Mouse (Mus musculus) liver, embryonic 14 days (tissue): ENCODE data around the gene S100a10. TPM values are rescaled to one million over a fixed set of nuclear protein-coding genes. Genes with fewer than 3 reads are reported as not detected.

Experiments used
- polyA plus RNA-seq: library from polyadenylated mRNA; depleted of rRNA; stranded (reverse); fragments of >200 nt; gene quantifications from 2 replicates; pipeline ENCODE4 v1.2.3, GENCODE M21; 2012; rRNA removed

The S100a10 gene
- 29.6 and 30.1 TPM in 2 replicates for polyA plus RNA-seq

DNA sequence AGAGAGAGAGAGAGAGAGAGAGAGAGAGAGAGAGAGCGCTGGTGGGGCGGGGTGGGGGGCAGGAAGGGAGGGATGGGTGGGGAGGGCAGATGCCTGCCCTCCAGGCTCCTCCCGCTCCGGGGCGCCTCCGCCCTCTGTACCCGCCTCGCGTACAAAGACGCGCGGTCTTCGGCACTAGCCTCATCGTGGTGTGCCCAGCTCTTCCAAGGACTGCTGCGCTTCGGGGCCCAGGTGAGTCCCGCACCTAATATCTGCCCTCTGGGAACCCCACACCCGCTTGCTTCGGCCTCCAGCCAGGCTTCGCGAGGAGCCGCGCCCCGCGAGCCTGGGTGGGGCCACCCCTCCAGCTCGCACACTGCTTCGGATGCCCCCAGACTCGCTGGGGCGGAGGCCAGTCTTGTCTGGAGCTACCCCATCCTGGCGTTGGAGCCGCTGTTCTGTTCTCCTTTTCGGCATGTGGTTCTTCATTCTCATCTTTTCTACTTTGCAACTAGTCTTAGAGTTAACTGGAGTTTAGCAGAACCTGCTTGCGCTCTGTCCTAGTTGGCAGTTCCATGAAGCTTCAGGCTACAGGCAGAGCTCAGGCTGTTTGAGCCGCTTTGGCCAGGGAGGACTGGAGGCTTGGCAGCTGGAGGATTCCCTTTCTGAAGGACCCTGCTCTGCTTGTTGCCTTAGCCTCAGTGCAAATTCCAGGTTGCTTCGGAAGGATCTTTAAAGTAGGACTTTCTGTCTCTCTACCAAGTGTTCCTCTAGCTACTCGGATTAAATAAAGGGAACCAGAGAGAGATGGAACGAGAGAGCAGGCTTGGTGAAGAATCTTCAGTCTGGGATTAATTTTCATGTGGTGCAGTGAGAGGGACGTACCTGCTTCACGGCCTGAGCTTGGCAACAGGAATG lies at the start of gene S100a10:
Gene S100a10 (plus strand): TSS at position 100 of the 897 bp plus-strand sequence.

DNA sequence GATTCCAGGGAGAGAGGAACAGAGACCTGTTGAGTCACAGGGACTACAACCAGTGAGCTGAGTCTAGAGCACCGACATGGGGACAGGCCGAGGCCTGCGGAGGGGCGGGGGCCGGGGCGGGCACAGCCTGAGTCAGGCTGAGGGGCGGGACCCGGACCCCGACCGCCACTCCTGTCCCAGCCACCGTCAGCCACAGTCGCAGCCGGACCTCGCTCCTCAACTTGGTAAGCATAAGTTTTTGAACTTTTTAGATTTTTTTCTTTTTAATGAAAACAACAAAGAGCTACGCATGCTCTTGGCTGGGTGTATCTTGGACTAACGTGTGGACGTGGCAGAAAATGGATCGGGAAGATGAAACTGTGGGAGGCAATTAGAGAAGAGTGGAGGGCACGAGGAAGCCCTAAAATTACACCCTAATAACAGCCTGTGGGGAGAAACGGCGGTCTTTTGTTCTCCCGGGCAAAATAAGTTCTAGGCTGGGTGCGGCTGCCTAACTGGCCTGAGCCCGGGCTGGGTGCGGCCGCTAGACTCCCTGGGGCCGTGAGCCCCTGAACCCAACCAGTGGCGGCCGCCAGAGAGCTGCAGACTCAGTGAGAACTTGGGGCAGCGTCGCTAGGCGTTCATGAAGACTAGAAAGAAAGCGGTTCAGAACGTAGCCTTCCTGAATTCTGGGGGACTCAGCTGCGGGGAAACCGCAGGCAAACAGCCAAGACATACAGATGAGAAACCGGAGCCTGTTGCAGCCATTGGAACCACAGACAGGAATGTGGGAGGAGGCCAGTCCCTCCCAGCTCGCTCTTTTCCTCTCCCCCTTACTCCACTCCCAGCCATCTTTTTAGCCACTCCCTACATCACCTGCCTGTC lies 34.3 kb upstream of the S100a10 start, which contains the start of gene S100a11:
Gene S100a11 (plus strand): TSS at position 159 of the 864 bp plus-strand sequence.

Other genes starting within 250 kb of the S100a10 start
- not detected in 2 replicates for gene Hrnr, start 235.3 kb upstream of the S100a10 start, polyA plus RNA-seq
- gene Rptn, start 161.4 kb upstream of the S100a10 start, polyA plus RNA-seq, result 0.01 TPM in 2 replicates
- gene Tchh, start 112.8 kb upstream of the S100a10 start, polyA plus RNA-seq, result 0.03 and 0.05 TPM in 2 replicates
- not detected in 2 replicates for gene Tchhl1, start 86.3 kb upstream of the S100a10 start, polyA plus RNA-seq
- gene S100a11, start 34.6 kb upstream of the S100a10 start, polyA plus RNA-seq, result 49.4 and 54.8 TPM in 2 replicates
- not detected in 2 replicates for gene Tdpoz2, start 97.6 kb downstream of the S100a10 start, polyA plus RNA-seq
- not detected in 2 replicates for gene Tdpoz1, start 121.2 kb downstream of the S100a10 start, polyA plus RNA-seq
- not detected in 2 replicates for gene Gm37596, start 138.0 kb downstream of the S100a10 start, polyA plus RNA-seq
- gene Gm5773, start 217.9 kb downstream of the S100a10 start, polyA plus RNA-seq, result not detected in 2 replicates
- gene Tdpoz4, start 241.3 kb downstream of the S100a10 start, polyA plus RNA-seq, result not detected in 2 replicates